Mouse (Mus musculus) limb, embryonic 12.5 days (tissue): Measurements from ENCODE around the gene Ghitm. TPM values are rescaled to one million over a fixed set of nuclear protein-coding genes. Genes with fewer than 3 reads are reported as not detected.
A peak's percentile ranks its signal among the peaks of the same experiment; 100 is the strongest.

ENCODE experiments used
- ATAC-seq: fragments of 200-750 bp; cut with Nextera tagmentation; 2 replicates; pipeline ENCODE4 v1.8.0; 2017; ENCODE audit warnings: low read depth, moderate TSS enrichment; ENCODE audit not compliant: insufficient number of reproducible peaks, insufficient read depth, low FRiP score, low TSS enrichment
- H3K27ac ChIP-seq: fragments of 300-500 bp; sonication (generic); 2 replicates; pipeline ENCODE4 v1.5.1; 2016; ENCODE audit warnings: mild to moderate bottlenecking, moderate library complexity
- H3K27me3 ChIP-seq: fragments of 300-500 bp; sonication (generic); 2 replicates; pipeline ENCODE4 v1.6.1; 2016; ENCODE audit warnings: mild to moderate bottlenecking, moderate library complexity
- H3K36me3 ChIP-seq: fragments of 300-500 bp; sonication (generic); 2 replicates; pipeline ENCODE4 v1.6.1; 2016; ENCODE audit warnings: mild to moderate bottlenecking, moderate library complexity
- H3K4me1 ChIP-seq: fragments of 300-500 bp; sonication (generic); replicated peaks from 2 replicates; pipeline ENCODE4 v1.6.1; 2016
- H3K4me2 ChIP-seq: fragments of 300-500 bp; sonication (generic); 2 replicates; pipeline ENCODE4 v1.6.1; 2016; ENCODE audit warnings: mild to moderate bottlenecking, moderate library complexity
- H3K4me3 ChIP-seq: fragments of 300-500 bp; sonication (generic); replicated peaks from 2 replicates; pipeline ENCODE4 v1.5.1; 2016; ENCODE audit warnings: mild to moderate bottlenecking
- H3K9ac ChIP-seq: fragments of 300-500 bp; sonication (generic); replicated peaks from 2 replicates; pipeline ENCODE4 v1.6.1; 2016; ENCODE audit warnings: mild to moderate bottlenecking, moderate library complexity
- H3K9me3 ChIP-seq: fragments of 300-500 bp; sonication (generic); 2 replicates; pipeline ENCODE4 v1.6.1; 2016; ENCODE audit warnings: mild to moderate bottlenecking, moderate library complexity
- WGBS: fragments of 180-500 bp; shearing (Covaris S2); methylation state at CpG from one replicate; pipeline ENCODE4 v1.1.7; 2016; 5-methylcytosine and 5-hydroxymethylcytosine counted together
- polyA plus RNA-seq: library from polyadenylated mRNA; unstranded; fragments of >200 nt; fragmentation: Nextera tagmentation; extraction: Ambion mirVana; gene quantifications from 2 replicates; pipeline ENCODE4 v1.2.1, GENCODE M21; 2016

Gene Ghitm
- polyA plus RNA-seq, 1 experiment from 2014 or later = 161 TPM

- H3K4me2 ChIP-seq = peak overlapping the region; percentile 66
- H3K9me3 ChIP-seq = no peaks in the 10 kb centered on the region
- H3K4me1 ChIP-seq = peaks cover 5% of the 10 kb centered on the region; the same call in 1 of the 2 replicates
- H3K4me3 ChIP-seq = peak overlapping the region; percentile 89
- peaks cover 24% of the 10 kb centered on the region for H3K36me3 ChIP-seq
- H3K27me3 ChIP-seq = no peaks in the 10 kb centered on the region
- peak overlapping the region; percentile 79 for H3K27ac ChIP-seq
- ATAC-seq = peak; percentile 34
- 2% methylated on average over 40 of the region's 40 CpGs for WGBS
- peak overlapping the region; percentile 87 for H3K9ac ChIP-seq
Measured at GRCm38 (mm10) chr14:37134304-37135126, 557 bp downstream of the Ghitm start.

DNA sequence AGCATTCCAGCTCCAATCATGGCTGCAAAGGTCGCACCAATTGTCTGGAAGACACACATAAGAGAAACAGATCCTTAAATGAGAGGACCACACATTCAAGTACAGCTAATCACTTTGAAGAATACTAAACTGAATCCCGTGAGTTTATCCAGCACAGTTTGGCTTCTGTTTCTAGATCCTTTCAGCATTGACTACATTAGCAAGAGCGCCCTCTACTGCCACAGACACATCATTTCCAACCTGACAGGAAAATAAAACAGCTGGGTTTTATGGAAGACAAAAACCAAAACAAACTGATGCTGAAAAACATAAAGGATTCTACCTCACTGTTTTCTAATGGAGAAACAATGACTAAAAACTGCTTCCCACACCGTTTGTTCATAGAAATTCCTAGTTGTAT is 7.4 kb downstream of the Ghitm start:
- Histone ChIP-seq H3K9me3 (no peaks in the 10 kb centered on the region), H3K4me2 (no peak overlapping the region), H3K9ac (no peak overlapping the region), H3K27ac (no peak overlapping the region), H3K27me3 (no peaks in the 10 kb centered on the region), H3K36me3 (peaks cover 84% of the 10 kb centered on the region), H3K4me3 (no peak overlapping the region), H3K4me1 (no peaks in the 10 kb centered on the region)
- WGBS = 46% methylated on average over 4 of the region's 4 CpGs
- ATAC-seq = no peak

- H3K4me2 ChIP-seq = no peak overlapping the region
- no peaks in the 10 kb centered on the region for H3K4me1 ChIP-seq
- ATAC-seq = 0 out of 2 replicates have a peak, but pooled peaks have one; percentile 26
- H3K27me3 ChIP-seq = no peaks in the 10 kb centered on the region
- no peaks in the 10 kb centered on the region for H3K9me3 ChIP-seq
- H3K4me3 ChIP-seq = no peak overlapping the region
- peaks cover 31% of the 10 kb centered on the region for H3K36me3 ChIP-seq
- no peak overlapping the region for H3K27ac ChIP-seq
- H3K9ac ChIP-seq = no peak overlapping the region
- 97% methylated on average over 4 of the region's 4 CpGs for WGBS
Measured at GRCm38 (mm10) chr14:37119233-37119632, 15.8 kb downstream of the Ghitm start.

GRCm38 (mm10) chr14:37113922-37114321 is 21.1 kb downstream of the Ghitm start, which contains the start of gene 2610528A11Rik:
Gene 2610528A11Rik, minus strand, starts transcription at chr14:37114022.
- H3K9ac ChIP-seq = no peak within 1 kb of the TSS
- no peak within 1 kb of the TSS for H3K4me3 ChIP-seq
- no peak within 1 kb of the TSS for H3K4me2 ChIP-seq
- H3K36me3 ChIP-seq = no peaks in the 10 kb centered on the region; the same call in 1 of the 2 replicates
- H3K4me1 ChIP-seq = peaks cover 14% of the 10 kb centered on the region
- no peaks in the 10 kb centered on the region for H3K27me3 ChIP-seq
- whole genome bisulfite sequencing = 69% methylated on average over 3 of the region's 3 CpGs
- H3K9me3 ChIP-seq = no peaks in the 10 kb centered on the region
- H3K27ac ChIP-seq = no peak within 1 kb of the TSS
- no peak for ATAC-seq

GRCm38 (mm10) chr14:37112931-37113330 is 22.1 kb downstream of the Ghitm start:
- Histone ChIP-seq H3K27ac (no peak overlapping the region), H3K9ac (no peak overlapping the region), H3K4me2 (no peak overlapping the region), H3K4me1 (peaks cover 14% of the 10 kb centered on the region), H3K9me3 (no peaks in the 10 kb centered on the region), H3K4me3 (no peak overlapping the region), H3K27me3 (no peaks in the 10 kb centered on the region), H3K36me3 (no peaks in the 10 kb centered on the region)
- no peak for ATAC-seq
- WGBS = 93% methylated on average over 7 of the region's 7 CpGs

- Histone ChIP-seq H3K27me3 (no peaks in the 10 kb centered on the region), H3K9me3 (no peaks in the 10 kb centered on the region), H3K4me2 (no peak overlapping the region), H3K36me3 (no peaks in the 10 kb centered on the region), H3K9ac (no peak overlapping the region), H3K27ac (no peak overlapping the region), H3K4me3 (no peak overlapping the region), H3K4me1 (peaks cover 14% of the 10 kb centered on the region)
- ATAC-seq = no peak
Measured at GRCm38 (mm10) chr14:37111371-37111770, 23.7 kb downstream of the Ghitm start.

GRCm38 (mm10) chr14:37110456-37110855 is 24.6 kb downstream of the Ghitm start:
- peaks cover 14% of the 10 kb centered on the region for H3K4me1 ChIP-seq
- H3K9me3 ChIP-seq = no peaks in the 10 kb centered on the region
- 0 out of 2 replicates have a peak overlapping the region, but pooled peaks have one; percentile 1 for H3K4me2 ChIP-seq
- no peak for ATAC-seq
- H3K9ac ChIP-seq = no peak overlapping the region
- H3K36me3 ChIP-seq = no peaks in the 10 kb centered on the region
- 51% methylated on average over 2 of the region's 2 CpGs for WGBS
- no peaks in the 10 kb centered on the region for H3K27me3 ChIP-seq
- no peak overlapping the region for H3K4me3 ChIP-seq
- H3K27ac ChIP-seq = no peak overlapping the region

DNA sequence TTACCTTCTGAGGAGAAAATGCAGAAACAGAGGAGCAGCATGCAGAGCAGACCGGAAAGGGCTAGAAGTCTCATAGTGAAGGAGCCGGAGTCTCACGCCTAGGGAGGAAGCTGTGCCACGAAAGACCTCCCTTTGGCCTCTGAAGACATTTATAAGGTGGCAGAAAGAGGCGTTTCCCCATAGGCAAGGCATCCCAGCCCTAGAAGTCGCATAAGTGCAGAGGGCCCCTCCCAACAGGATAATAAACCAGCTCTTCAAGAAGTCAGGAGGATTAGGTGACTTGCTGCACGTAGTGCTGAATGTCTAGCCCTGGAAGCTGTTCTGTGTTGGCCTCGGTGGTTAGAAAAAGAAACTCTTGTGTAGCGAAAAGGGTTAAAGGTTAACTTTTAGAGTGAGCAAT is 25.1 kb downstream of the Ghitm start:
- peaks cover 14% of the 10 kb centered on the region for H3K4me1 ChIP-seq
- peak overlapping the region; percentile 1; the same call in 1 of the 2 replicates for H3K4me2 ChIP-seq
- H3K9ac ChIP-seq = no peak overlapping the region
- H3K27me3 ChIP-seq = no peaks in the 10 kb centered on the region
- no peak overlapping the region for H3K27ac ChIP-seq
- ATAC-seq = no peak
- H3K9me3 ChIP-seq = no peaks in the 10 kb centered on the region
- H3K4me3 ChIP-seq = no peak overlapping the region
- no peaks in the 10 kb centered on the region for H3K36me3 ChIP-seq
- WGBS = 7% methylated on average over 9 of the region's 9 CpGs

GRCm38 (mm10) chr14:37109460-37109859 is 25.6 kb downstream of the Ghitm start:
- Histone ChIP-seq H3K27me3 (no peaks in the 10 kb centered on the region), H3K27ac (no peak overlapping the region), H3K9me3 (no peaks in the 10 kb centered on the region), H3K4me3 (no peak overlapping the region), H3K36me3 (no peaks in the 10 kb centered on the region), H3K9ac (no peak overlapping the region), H3K4me2 (0 out of 2 replicates have a peak overlapping the region, but pooled peaks have one; percentile 1), H3K4me1 (peaks cover 14% of the 10 kb centered on the region)
- 48% methylated on average over 8 of the region's 8 CpGs for WGBS
- ATAC-seq = no peak

GRCm38 (mm10) chr14:37105846-37106245 is 29.2 kb downstream of the Ghitm start:
- Histone ChIP-seq H3K27me3 (no peaks in the 10 kb centered on the region), H3K4me1 (peaks cover 14% of the 10 kb centered on the region), H3K36me3 (no peaks in the 10 kb centered on the region), H3K27ac (no peak overlapping the region), H3K4me3 (no peak overlapping the region), H3K9me3 (no peaks in the 10 kb centered on the region), H3K4me2 (no peak overlapping the region), H3K9ac (no peak overlapping the region)
- ATAC-seq = no peak
- 37% methylated on average over 7 of the region's 7 CpGs for WGBS

DNA sequence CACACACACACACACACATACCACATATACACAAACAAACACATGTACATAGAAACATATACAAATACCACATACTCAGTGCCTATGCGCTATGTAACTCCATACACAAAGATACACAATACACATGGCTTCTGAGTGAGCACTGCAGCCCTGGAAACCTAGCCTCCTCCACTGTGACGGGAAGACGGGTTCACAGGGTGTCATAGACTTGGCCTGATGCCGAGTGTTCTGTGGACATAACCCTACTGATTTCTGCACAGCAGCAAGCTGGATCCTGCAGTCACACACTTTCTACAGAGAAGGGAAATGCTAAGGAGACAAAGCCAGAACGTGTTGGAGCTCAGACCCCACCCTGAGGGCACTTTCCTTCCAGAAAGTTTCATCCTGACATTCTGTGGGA is 30.3 kb downstream of the Ghitm start:
- H3K9ac ChIP-seq = no peak overlapping the region
- no peak for ATAC-seq
- H3K27me3 ChIP-seq = no peaks in the 10 kb centered on the region
- no peak overlapping the region for H3K4me2 ChIP-seq
- H3K27ac ChIP-seq = no peak overlapping the region
- WGBS = 60% methylated on average over 5 of the region's 5 CpGs
- no peak overlapping the region for H3K4me3 ChIP-seq
- no peaks in the 10 kb centered on the region for H3K36me3 ChIP-seq
- no peaks in the 10 kb centered on the region for H3K9me3 ChIP-seq
- H3K4me1 ChIP-seq = peaks cover 5% of the 10 kb centered on the region; the same call in 1 of the 2 replicates
